Mouse (Mus musculus) megakaryocyte progenitor cell, adult 5-6 weeks (primary cell): ENCODE data around the gene Nnmt. TPM values are rescaled to one million over a fixed set of nuclear protein-coding genes. Genes with fewer than 3 reads are reported as not detected.

ENCODE experiments used
- ATAC-seq: replicated peaks from 2 replicates; pipeline ENCODE4 v1.8.0; 2016; ENCODE audit warnings: mild to moderate bottlenecking, moderate TSS enrichment, inconsistent platforms; ENCODE audit not compliant: poor library complexity
- total RNA-seq, 2 experiments: library from RNA; stranded (forward) in 1 of 2; stranded (reverse) in 1 of 2; fragments of 157-497, 149-512 nt in 1 of 2; fragments of 200-1000 nt in 1 of 2; gene quantifications; 2 replicates each; pipeline versions ENCODE4 v1.2.3 to v1.2.4; 2015 to 2017

The Nnmt gene
- total RNA-seq (2015) (0.98 TPM in 1 of 2 replicates, not detected in the other), total RNA-seq (2017) (not detected in 2 replicates)

- ATAC-seq = no peak
Measured at GRCm38 (mm10) chr9:48604939-48605598, at the start of gene Nnmt. Gene Nnmt (minus strand): TSS chr9:48605153.

GRCm38 (mm10) chr9:48654730-48655129 lies 49.8 kb upstream of the Nnmt start:
- peak; percentile 42 for ATAC-seq

GRCm38 (mm10) chr9:48653399-48654070 lies 48.6 kb upstream of the Nnmt start:
- no peak for ATAC-seq

- no peak for ATAC-seq
Measured at GRCm38 (mm10) chr9:48652026-48652425, 47.1 kb upstream of the Nnmt start.

GRCm38 (mm10) chr9:48650846-48651245 lies 45.9 kb upstream of the Nnmt start:
- no peak for ATAC-seq

- no peak for ATAC-seq
Measured at GRCm38 (mm10) chr9:48649851-48650685, 45.1 kb upstream of the Nnmt start.

GRCm38 (mm10) chr9:48649098-48649766 lies 44.3 kb upstream of the Nnmt start:
- ATAC-seq = peak; percentile 35

GRCm38 (mm10) chr9:48648285-48649097 lies 43.5 kb upstream of the Nnmt start:
- ATAC-seq = no peak

- no peak for ATAC-seq
Measured at GRCm38 (mm10) chr9:48647648-48648284, 42.8 kb upstream of the Nnmt start.

- no peak for ATAC-seq
Measured at GRCm38 (mm10) chr9:48646781-48647647, 42.1 kb upstream of the Nnmt start.

GRCm38 (mm10) chr9:48646251-48646650 lies 41.3 kb upstream of the Nnmt start:
- ATAC-seq = peak; percentile 82

- no peak for ATAC-seq
Measured at GRCm38 (mm10) chr9:48645648-48646126, 40.7 kb upstream of the Nnmt start.

- peak; percentile 84 for ATAC-seq
Measured at GRCm38 (mm10) chr9:48644926-48645647, 40.1 kb upstream of the Nnmt start.

- no peak for ATAC-seq
Measured at GRCm38 (mm10) chr9:48644376-48644775, 39.4 kb upstream of the Nnmt start.

- no peak for ATAC-seq
Measured at GRCm38 (mm10) chr9:48641636-48642035, 36.7 kb upstream of the Nnmt start.

- no peak for ATAC-seq
Measured at GRCm38 (mm10) chr9:48640881-48641280, 35.9 kb upstream of the Nnmt start.

GRCm38 (mm10) chr9:48638176-48638803 lies 33.3 kb upstream of the Nnmt start:
- ATAC-seq = no peak
